Mouse (Mus musculus) forebrain, embryonic 15.5 days (tissue): ENCODE data around the gene Chst15. TPM values are rescaled to one million over a fixed set of nuclear protein-coding genes. Genes with fewer than 3 reads are reported as not detected.

Source experiments
- ATAC-seq: fragments of 200-750 bp; cut with Nextera tagmentation; replicated peaks from 2 replicates; pipeline ENCODE4 v1.8.0; 2017; ENCODE audit warnings: mild to moderate bottlenecking, moderate TSS enrichment, moderate library complexity
- H3K27ac ChIP-seq: fragments of 300-500 bp; sonication (generic); replicated peaks from 2 replicates; pipeline ENCODE4 v1.5.1; 2015; ENCODE audit warnings: mild to moderate bottlenecking, inconsistent platforms
- H3K27me3 ChIP-seq: fragments of 300-500 bp; sonication (generic); 2 replicates; pipeline ENCODE4 v1.6.1; 2015; ENCODE audit warnings: inconsistent platforms
- H3K36me3 ChIP-seq: fragments of 300-500 bp; sonication (generic); 2 replicates; pipeline ENCODE4 v1.6.1; 2015; ENCODE audit warnings: mild to moderate bottlenecking, inconsistent platforms
- H3K4me1 ChIP-seq: fragments of 300-500 bp; sonication (generic); 2 replicates; pipeline ENCODE4 v1.6.1; 2015; ENCODE audit warnings: inconsistent platforms
- H3K4me2 ChIP-seq: fragments of 300-500 bp; sonication (generic); replicated peaks from 2 replicates; pipeline ENCODE4 v1.6.1; 2015; ENCODE audit warnings: mild to moderate bottlenecking, inconsistent platforms
- H3K4me3 ChIP-seq: fragments of 300-500 bp; sonication (generic); 2 replicates; pipeline ENCODE4 v1.5.1; 2015; ENCODE audit warnings: mild to moderate bottlenecking, inconsistent platforms
- H3K9ac ChIP-seq: fragments of 300-500 bp; sonication (generic); replicated peaks from 2 replicates; pipeline ENCODE4 v1.6.1; 2015; ENCODE audit warnings: mild to moderate bottlenecking, inconsistent platforms
- H3K9me3 ChIP-seq: fragments of 300-500 bp; sonication (generic); 2 replicates; pipeline ENCODE4 v1.6.1; 2016; ENCODE audit warnings: inconsistent platforms
- WGBS: fragments of 180-500 bp; shearing (Covaris S2); methylation state at CpG from one replicate; pipeline ENCODE4 v1.1.7; 2015; ENCODE audit warnings: mixed read lengths; 5-methylcytosine and 5-hydroxymethylcytosine counted together
- polyA plus RNA-seq: library from polyadenylated mRNA; unstranded; fragments of >200 nt; fragmentation: Nextera tagmentation; extraction: Ambion mirVana; gene quantifications from 2 replicates; pipeline ENCODE4 v1.2.1, GENCODE M21; 2015

Chst15 gene
- polyA plus RNA-seq, 1 experiment from 2014 or later: 20.1 TPM

GRCm38 (mm10) chr7:132330179-132330578, 13.2 kb upstream of the Chst15 start:
- H3K27me3 ChIP-seq: 0 out of 2 replicates have a peak, but pooled peaks cover 2% of the 10 kb centered on the region
- no peaks in the 10 kb centered on the region for H3K9me3 ChIP-seq
- no peaks in the 10 kb centered on the region for H3K36me3 ChIP-seq
- WGBS: 67% methylated on average over 1 of the region's 1 CpGs
- H3K4me3 ChIP-seq: no peak overlapping the region
- ATAC-seq: no peak
- H3K4me1 ChIP-seq: peaks cover 3% of the 10 kb centered on the region; the same call in 1 of the 2 replicates
- H3K9ac ChIP-seq: no peak overlapping the region
- no peak overlapping the region for H3K4me2 ChIP-seq
- H3K27ac ChIP-seq: no peak overlapping the region

- no peak overlapping the region for H3K27ac ChIP-seq
These were observed 11.6 kb upstream of the Chst15 start for GRCm38 (mm10) chr7:132328648-132329047.

GRCm38 (mm10) chr7:132325549-132326331, 8.7 kb upstream of the Chst15 start:
- H3K9me3 ChIP-seq: no peaks in the 10 kb centered on the region

More at GRCm38 (mm10) chr7:132328648-132329047, 11.6 kb upstream of the Chst15 start:
- Histone ChIP-seq H3K4me3 (no peak overlapping the region), H3K9me3 (no peaks in the 10 kb centered on the region), H3K27me3 (0 out of 2 replicates have a peak, but pooled peaks cover 2% of the 10 kb centered on the region), H3K4me2 (no peak overlapping the region), H3K36me3 (no peaks in the 10 kb centered on the region), H3K9ac (no peak overlapping the region), H3K4me1 (peaks cover 3% of the 10 kb centered on the region)
- no peak for ATAC-seq
- WGBS: 92% methylated on average over 1 of the region's 1 CpGs

GRCm38 (mm10) chr7:132323430-132323829, 6.4 kb upstream of the Chst15 start:
- WGBS: 79% methylated on average over 5 of the region's 5 CpGs
- Histone ChIP-seq H3K4me2 (no peak overlapping the region), H3K9ac (no peak overlapping the region), H3K36me3 (no peaks in the 10 kb centered on the region), H3K27me3 (0 out of 2 replicates have a peak, but pooled peaks cover 2% of the 10 kb centered on the region), H3K4me3 (no peak overlapping the region), H3K4me1 (peaks cover 3% of the 10 kb centered on the region), H3K27ac (no peak overlapping the region), H3K9me3 (no peaks in the 10 kb centered on the region)
- no peak for ATAC-seq

More at GRCm38 (mm10) chr7:132325549-132326331, 8.7 kb upstream of the Chst15 start:
- no peaks in the 10 kb centered on the region for H3K36me3 ChIP-seq
- H3K9ac ChIP-seq: no peak overlapping the region
- 56% methylated on average over 5 of the region's 5 CpGs for WGBS
- H3K27me3 ChIP-seq: 0 out of 2 replicates have a peak, but pooled peaks cover 2% of the 10 kb centered on the region
- H3K4me1 ChIP-seq: peaks cover 3% of the 10 kb centered on the region
- no peak overlapping the region for H3K4me3 ChIP-seq
- no peak for ATAC-seq
- H3K4me2 ChIP-seq: no peak overlapping the region
- H3K27ac ChIP-seq: no peak overlapping the region

- Histone ChIP-seq H3K9me3 (no peaks in the 10 kb centered on the region), H3K27ac (no peak overlapping the region), H3K4me3 (no peak overlapping the region), H3K4me2 (no peak overlapping the region), H3K27me3 (no peaks in the 10 kb centered on the region), H3K36me3 (no peaks in the 10 kb centered on the region), H3K9ac (no peak overlapping the region), H3K4me1 (peaks cover 11% of the 10 kb centered on the region)
- no peak for ATAC-seq
- WGBS: 74% methylated on average over 2 of the region's 2 CpGs
These were observed 4.4 kb upstream of the Chst15 start for GRCm38 (mm10) chr7:132321392-132321958.

GRCm38 (mm10) chr7:132316101-132317035, 660 bp downstream of the Chst15 start:
- peak; percentile 71 for ATAC-seq
- WGBS: under 1% methylated on average over 78 of the region's 79 CpGs
- peak overlapping the region; percentile 97 for H3K4me2 ChIP-seq

GRCm38 (mm10) chr7:132315149-132316091, 1.6 kb downstream of the Chst15 start:
- Histone ChIP-seq H3K9ac (peak overlapping the region; percentile 73), H3K27me3 (no peaks in the 10 kb centered on the region), H3K9me3 (no peaks in the 10 kb centered on the region), H3K4me2 (peak overlapping the region; percentile 97), H3K4me3 (peak overlapping the region; percentile 68), H3K4me1 (peaks cover 46% of the 10 kb centered on the region), H3K36me3 (no peaks in the 10 kb centered on the region), H3K27ac (peak overlapping the region; percentile 82)
- peak; percentile 78 for ATAC-seq
- WGBS: under 1% methylated on average over 51 of the region's 51 CpGs

More at GRCm38 (mm10) chr7:132316101-132317035, 660 bp downstream of the Chst15 start:
- Histone ChIP-seq H3K27ac (peak overlapping the region; percentile 82), H3K4me1 (peaks cover 41% of the 10 kb centered on the region), H3K9me3 (no peaks in the 10 kb centered on the region), H3K9ac (peak overlapping the region; percentile 73), H3K36me3 (no peaks in the 10 kb centered on the region), H3K4me3 (peak overlapping the region; percentile 68), H3K27me3 (no peaks in the 10 kb centered on the region)

- no peaks in the 10 kb centered on the region for H3K36me3 ChIP-seq
- no peak overlapping the region for H3K27ac ChIP-seq
- no peak overlapping the region for H3K9ac ChIP-seq
- H3K4me2 ChIP-seq: no peak overlapping the region
- no peak for ATAC-seq
- H3K4me1 ChIP-seq: peaks cover 41% of the 10 kb centered on the region
- H3K27me3 ChIP-seq: no peaks in the 10 kb centered on the region
- 79% methylated on average over 8 of the region's 8 CpGs for WGBS
- H3K4me3 ChIP-seq: no peak overlapping the region
- H3K9me3 ChIP-seq: no peaks in the 10 kb centered on the region
These were observed 4.6 kb downstream of the Chst15 start for GRCm38 (mm10) chr7:132312396-132312795.

GRCm38 (mm10) chr7:132308537-132309191, 8.4 kb downstream of the Chst15 start:
- ATAC-seq: no peak
- no peaks in the 10 kb centered on the region for H3K9me3 ChIP-seq
- H3K27ac ChIP-seq: no peak overlapping the region
- WGBS: 81% methylated on average over 5 of the region's 5 CpGs
- no peaks in the 10 kb centered on the region for H3K27me3 ChIP-seq
- H3K4me1 ChIP-seq: peaks cover 27% of the 10 kb centered on the region
- no peaks in the 10 kb centered on the region for H3K36me3 ChIP-seq
- no peak overlapping the region for H3K4me3 ChIP-seq
- H3K4me2 ChIP-seq: no peak overlapping the region
- no peak overlapping the region for H3K9ac ChIP-seq

GRCm38 (mm10) chr7:132307722-132308271, 9.2 kb downstream of the Chst15 start:
- H3K4me1 ChIP-seq: peaks cover 18% of the 10 kb centered on the region; the same call in 1 of the 2 replicates
- 74% methylated on average over 6 of the region's 6 CpGs for WGBS
- ATAC-seq: no peak
- H3K36me3 ChIP-seq: no peaks in the 10 kb centered on the region
- no peak overlapping the region for H3K27ac ChIP-seq
- no peaks in the 10 kb centered on the region for H3K27me3 ChIP-seq
- H3K4me2 ChIP-seq: no peak overlapping the region
- no peaks in the 10 kb centered on the region for H3K9me3 ChIP-seq
- H3K4me3 ChIP-seq: no peak overlapping the region
- H3K9ac ChIP-seq: no peak overlapping the region
